Mouse (Mus musculus): ENCODE data around the gene Usp32.

- no peak for TF ChIP-seq CTCF (IDR thresholded peaks at IDR 0.05; ENCODE audit: borderline replicate concordance, insufficient read depth, low read depth, low read length)
- TF ChIP-seq POLR2A (IDR thresholded peaks at IDR 0.05; ENCODE audit: borderline replicate concordance, insufficient read depth, low read length), result no peak
Measured at GRCm38 (mm10) chr11:85105836-85106235, 34.1 kb downstream of the Usp32 start.
